Mouse (Mus musculus) liver, postnatal 0 days (tissue): ENCODE measurements at regions not wholly inside any gene's neighbourhood (a gene's known extent, or its start where the extent isn't known, plus 50 kb on each side); places are given as distances from the start of the nearest gene placed in this dataset.

Experiments
- ATAC-seq: fragments of 200-750 bp; cut with Nextera tagmentation; 2 replicates; pipeline ENCODE4 v1.8.0; 2017; ENCODE audit warnings: mild to moderate bottlenecking, moderate library complexity
- DNase-seq: peaks from one replicate; pipeline ENCODE4 v3.0.0-alpha.2; 2016
- H3K27ac ChIP-seq: fragments of 300-500 bp; sonication (generic); 2 replicates; pipeline ENCODE4 v1.5.1; 2014; ENCODE audit warnings: antibody characterized with exemption, moderate library complexity, mild to moderate bottlenecking, low read depth
- H3K27me3 ChIP-seq: fragments of 300-500 bp; sonication (generic); 2 replicates; pipeline ENCODE4 v1.6.1; 2014; ENCODE audit warnings: low read length, control low read depth, mixed read lengths; ENCODE audit not compliant: insufficient read depth
- H3K36me3 ChIP-seq: fragments of 300-500 bp; sonication (generic); replicated peaks from 2 replicates; pipeline ENCODE4 v1.6.1; 2014; ENCODE audit warnings: mild to moderate bottlenecking, control low read depth, low read length, moderate library complexity, mixed read lengths; ENCODE audit not compliant: insufficient read depth
- H3K4me1 ChIP-seq: fragments of 300-500 bp; sonication (generic); 2 replicates; pipeline ENCODE4 v1.6.1; 2014; ENCODE audit warnings: antibody characterized with exemption, mild to moderate bottlenecking, control low read depth; ENCODE audit not compliant: insufficient read depth
- H3K4me2 ChIP-seq: fragments of 300-500 bp; sonication (generic); 2 replicates; pipeline ENCODE4 v1.6.1; 2014; ENCODE audit warnings: low read depth, mild to moderate bottlenecking, low read length, moderate library complexity, mixed read lengths
- H3K4me3 ChIP-seq: fragments of 300-500 bp; sonication (generic); 2 replicates; pipeline ENCODE4 v1.5.1; 2014; ENCODE audit warnings: low read depth, low read length
- H3K9ac ChIP-seq: fragments of 300-500 bp; sonication (generic); replicated peaks from 2 replicates; pipeline ENCODE4 v1.6.1; 2014; ENCODE audit warnings: mild to moderate bottlenecking, moderate library complexity
- H3K9me3 ChIP-seq: fragments of 300-500 bp; sonication (generic); 2 replicates; pipeline ENCODE4 v1.6.1; 2016; ENCODE audit warnings: mild to moderate bottlenecking, control low read depth, low read length, mixed read lengths
- CTCF ChIP-seq: sonication (generic); IDR thresholded peaks from 2 replicates; pipeline ENCODE4 v1.5.1; 2016; ENCODE audit warnings: antibody characterized with exemption, low read depth
- EP300 ChIP-seq: IDR thresholded peaks from 2 replicates; pipeline ENCODE4 v1.6.1; 2016; ENCODE audit warnings: antibody characterized with exemption, low read depth, mild to moderate bottlenecking
- whole genome bisulfite sequencing: fragments of 180-500 bp; shearing (Covaris S2); extraction: QIAGEN DNeasy Blood & Tissue Kit; methylation state at CpG from one replicate; pipeline ENCODE4 v1.1.7; 2014; ENCODE audit not compliant: insufficient replicate concordance; 5-methylcytosine and 5-hydroxymethylcytosine counted together

DNA sequence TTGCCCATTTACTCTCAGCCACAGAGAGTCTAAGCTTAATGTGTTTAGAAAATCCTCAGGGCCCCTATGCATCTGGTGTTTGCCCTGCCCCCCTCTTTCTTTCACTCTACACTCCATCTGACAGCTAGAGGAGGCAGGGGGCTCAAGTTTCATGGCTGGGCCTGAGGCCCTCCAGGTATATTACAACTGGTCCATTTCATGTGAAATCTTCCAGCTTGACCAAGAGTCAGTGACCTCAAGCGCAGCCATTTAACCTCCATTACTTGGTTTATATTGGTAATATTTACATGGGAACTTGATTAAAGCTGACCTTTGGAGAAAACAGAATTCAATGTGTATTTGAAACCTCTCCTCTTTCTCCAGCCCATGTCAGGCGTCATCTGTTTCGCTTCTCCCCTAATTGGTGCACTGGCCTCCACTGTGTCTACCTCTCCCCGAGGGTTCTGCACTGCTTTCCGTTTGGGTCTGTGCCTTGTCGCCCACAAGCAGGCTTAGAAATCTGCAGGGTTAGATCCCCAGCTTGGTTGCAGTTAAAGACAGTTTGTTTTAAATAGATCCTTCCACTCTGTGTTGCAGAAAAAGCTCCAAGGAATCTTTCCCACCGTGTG, 327.6 kb upstream of the Npvf start:
- Histone ChIP-seq H3K27me3 (no peaks in the 10 kb centered on the region), H3K36me3 (no peaks in the 10 kb centered on the region), H3K4me1 (no peaks in the 10 kb centered on the region), H3K4me3 (no peak overlapping the region), H3K4me2 (no peak overlapping the region), H3K9me3 (no peaks in the 10 kb centered on the region), H3K27ac (no peak overlapping the region), H3K9ac (no peak overlapping the region)
- no peak for DNase-seq
- no peak for TF ChIP-seq CTCF
- TF ChIP-seq EP300 = no peak
- ATAC-seq = no peak
- 72% methylated on average over 7 of the region's 7 CpGs for WGBS

DNA sequence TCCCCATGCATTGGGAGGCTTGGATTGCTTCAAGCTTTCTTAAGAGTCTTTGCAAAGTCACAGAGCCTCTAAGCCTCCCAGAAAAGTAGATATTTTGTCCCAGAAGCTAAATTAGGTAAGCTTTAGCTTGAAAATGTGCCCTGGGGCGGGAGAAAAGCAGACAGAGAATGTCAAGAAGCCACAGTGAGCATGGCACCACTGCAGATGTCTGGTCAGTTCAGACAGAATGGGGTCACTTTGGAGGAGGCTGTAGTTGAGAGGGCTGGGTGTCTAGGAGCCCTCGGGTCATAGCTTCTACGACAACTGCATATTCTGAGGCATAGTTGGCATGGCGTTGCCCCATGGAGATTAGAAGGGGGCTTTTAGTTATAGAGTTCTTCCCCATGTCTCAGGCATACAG, 328.6 kb upstream of the Npvf start:
- no peak overlapping the region for H3K4me3 ChIP-seq
- H3K9me3 ChIP-seq = no peaks in the 10 kb centered on the region
- no peak overlapping the region for H3K9ac ChIP-seq
- TF ChIP-seq EP300 = no peak
- TF ChIP-seq CTCF = no peak
- H3K27me3 ChIP-seq = no peaks in the 10 kb centered on the region
- no peak overlapping the region for H3K27ac ChIP-seq
- 66% methylated on average over 4 of the region's 4 CpGs for WGBS
- no peak overlapping the region for H3K4me2 ChIP-seq
- no peak for ATAC-seq
- H3K36me3 ChIP-seq = no peaks in the 10 kb centered on the region
- H3K4me1 ChIP-seq = no peaks in the 10 kb centered on the region
- no peak for DNase-seq

DNA sequence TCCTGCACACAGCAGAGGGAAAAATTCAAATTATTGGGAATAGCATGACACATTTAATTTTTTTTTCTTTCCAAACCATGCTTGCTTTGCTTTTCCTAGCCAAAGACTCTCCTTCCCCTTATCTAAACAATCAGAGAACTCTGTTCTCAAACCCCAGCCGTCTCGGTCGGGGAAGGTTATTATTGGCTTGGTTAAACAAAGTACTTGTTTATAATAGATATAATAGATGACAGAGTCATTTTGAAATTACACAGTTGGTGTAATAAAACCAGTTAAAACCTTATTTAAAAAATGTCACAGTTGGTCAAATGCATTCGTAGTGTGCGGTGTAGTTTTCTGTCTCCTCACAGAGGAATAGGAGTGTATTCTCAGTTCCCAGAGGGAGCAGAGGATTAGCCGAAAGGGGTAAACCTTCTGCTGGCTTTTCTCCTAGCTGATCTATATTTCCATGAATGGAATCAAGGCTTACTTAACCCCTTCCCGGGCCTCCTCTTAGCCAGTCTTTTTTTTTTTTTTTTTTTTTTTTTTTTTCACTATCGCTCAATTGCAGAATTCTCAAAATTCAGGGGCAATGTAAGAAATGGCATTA, 329.4 kb upstream of the Npvf start:
- TF ChIP-seq CTCF (no peak), EP300 (no peak)
- no peaks in the 10 kb centered on the region for H3K9me3 ChIP-seq
- H3K4me3 ChIP-seq = no peak overlapping the region
- no peak overlapping the region for H3K9ac ChIP-seq
- H3K27ac ChIP-seq = no peak overlapping the region
- H3K4me2 ChIP-seq = no peak overlapping the region
- ATAC-seq (no peak), DNase-seq (no peak)
- H3K36me3 ChIP-seq = no peaks in the 10 kb centered on the region
- no peaks in the 10 kb centered on the region for H3K4me1 ChIP-seq
- 50% methylated on average over 8 of the region's 8 CpGs for WGBS
- no peaks in the 10 kb centered on the region for H3K27me3 ChIP-seq

DNA sequence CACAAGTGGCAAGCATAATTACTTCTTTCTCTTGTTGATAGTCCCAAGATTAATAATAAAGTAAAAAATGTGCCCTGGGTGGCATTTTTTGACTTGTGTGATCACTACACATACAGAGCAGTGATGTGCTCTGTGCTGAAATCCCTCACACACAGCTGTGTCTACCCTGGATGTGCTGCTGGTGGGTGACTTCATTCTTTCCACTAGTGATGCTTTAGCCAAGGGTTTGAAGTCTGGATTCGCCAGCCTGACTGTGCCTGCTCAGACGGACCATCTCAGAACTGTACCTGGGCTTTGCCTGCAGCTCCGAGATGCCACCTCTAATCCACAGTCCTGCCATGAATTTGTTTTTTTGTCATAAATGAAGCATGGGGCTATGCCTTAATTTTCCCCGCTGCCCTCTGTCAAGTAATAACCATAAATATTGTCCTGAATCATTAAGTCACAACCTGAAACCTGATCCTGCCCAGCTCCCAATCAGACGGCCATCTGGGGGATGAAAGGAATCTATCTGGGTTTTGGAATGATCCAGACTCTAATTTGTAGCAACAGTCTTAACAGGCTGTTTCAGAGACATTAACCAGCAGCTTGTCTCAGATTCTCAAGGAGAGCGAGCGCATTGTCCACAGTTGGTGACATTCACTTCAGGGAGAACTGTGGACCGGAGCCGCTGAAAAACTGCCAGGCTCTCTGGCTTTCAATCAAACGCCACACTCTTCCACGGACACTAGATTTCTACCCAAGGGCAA, 330.1 kb upstream of the Npvf start:
- 79% methylated on average over 11 of the region's 11 CpGs for WGBS
- DNase-seq (no peak), ATAC-seq (no peak)
- no peaks in the 10 kb centered on the region for H3K27me3 ChIP-seq
- H3K4me1 ChIP-seq = no peaks in the 10 kb centered on the region
- H3K36me3 ChIP-seq = no peaks in the 10 kb centered on the region
- no peak overlapping the region for H3K4me3 ChIP-seq
- TF ChIP-seq EP300 = no peak
- H3K27ac ChIP-seq = no peak overlapping the region
- no peak overlapping the region for H3K4me2 ChIP-seq
- H3K9ac ChIP-seq = no peak overlapping the region
- no peaks in the 10 kb centered on the region for H3K9me3 ChIP-seq

DNA sequence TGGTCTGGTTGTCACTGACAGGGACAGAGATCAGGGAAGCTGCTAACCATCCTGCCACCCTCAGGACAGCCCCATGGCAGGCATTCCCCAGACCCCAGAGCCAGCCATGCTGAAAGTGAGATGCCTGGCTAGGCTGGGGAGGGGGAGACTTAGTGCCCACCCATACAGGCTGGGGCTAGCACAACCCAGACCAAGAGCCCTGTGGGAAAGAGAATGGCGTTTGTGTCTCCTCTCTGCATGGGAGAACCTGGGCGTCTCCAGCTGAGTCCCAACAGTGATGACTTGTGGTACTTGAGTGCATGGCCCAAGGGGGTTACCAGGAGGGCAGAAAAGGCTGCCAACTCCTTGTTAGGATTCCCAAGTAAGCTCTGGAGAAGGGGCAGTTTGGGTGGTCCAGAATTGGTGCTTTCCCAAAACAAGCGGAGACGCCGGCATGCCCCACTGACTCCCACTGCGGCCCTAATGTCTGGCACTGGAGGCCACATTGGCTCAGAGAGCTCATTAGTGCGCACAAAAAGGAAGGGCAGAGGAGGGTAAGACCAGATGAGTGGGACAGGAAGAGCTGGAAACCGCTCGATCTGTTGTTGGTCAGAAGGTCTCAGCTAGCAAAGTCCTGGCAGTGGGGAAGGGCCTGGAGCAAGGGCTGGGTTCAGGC, 332.2 kb upstream of the Npvf start:
- no peaks in the 10 kb centered on the region for H3K36me3 ChIP-seq
- DNase-seq (no peak), ATAC-seq (no peak)
- H3K4me3 ChIP-seq = no peak overlapping the region
- H3K9me3 ChIP-seq = no peaks in the 10 kb centered on the region
- H3K27me3 ChIP-seq = no peaks in the 10 kb centered on the region
- no peak overlapping the region for H3K9ac ChIP-seq
- no peak overlapping the region for H3K27ac ChIP-seq
- WGBS = 70% methylated on average over 9 of the region's 9 CpGs
- TF ChIP-seq EP300 = no peak
- TF ChIP-seq CTCF = no peak
- no peaks in the 10 kb centered on the region for H3K4me1 ChIP-seq
- no peak overlapping the region for H3K4me2 ChIP-seq

DNA sequence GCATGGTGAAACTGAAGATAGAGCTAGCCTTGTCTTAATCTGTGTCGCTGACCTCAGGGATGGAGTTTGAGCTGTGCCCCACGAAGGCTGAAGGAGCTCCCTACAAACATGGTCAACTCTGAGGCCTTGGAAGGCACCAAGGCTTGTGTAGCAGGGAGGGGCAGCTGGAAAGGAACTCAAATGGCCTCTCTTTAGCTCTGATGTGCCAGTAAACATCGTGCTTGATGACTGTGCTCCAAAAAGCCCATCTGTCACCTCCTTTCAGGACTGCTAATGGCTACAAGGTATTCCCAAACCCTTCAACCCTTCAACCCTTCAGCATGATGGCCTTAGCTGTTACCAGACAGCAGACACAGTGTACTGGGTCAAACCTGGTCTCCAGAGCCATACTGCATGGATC, 334.3 kb upstream of the Npvf start:
- H3K9ac ChIP-seq = no peak overlapping the region
- no peak for ATAC-seq
- no peaks in the 10 kb centered on the region for H3K9me3 ChIP-seq
- no peaks in the 10 kb centered on the region for H3K36me3 ChIP-seq
- no peak overlapping the region for H3K27ac ChIP-seq
- no peak overlapping the region for H3K4me3 ChIP-seq
- no peak overlapping the region for H3K4me2 ChIP-seq
- 68% methylated on average over 3 of the region's 3 CpGs for WGBS
- H3K4me1 ChIP-seq = no peaks in the 10 kb centered on the region
- DNase-seq = no peak
- no peaks in the 10 kb centered on the region for H3K27me3 ChIP-seq
- no peak for TF ChIP-seq EP300
- no peak for TF ChIP-seq CTCF
